13 mouse cellular contexts compared by ENCODE assay signal in genomic region chr17:73701016-73701415, GRCm38 (mm10). TPM values are rescaled to one million over a fixed set of nuclear protein-coding genes. Genes with fewer than 3 reads are reported as not detected.
DNase-seq lines count a peak whose midpoint lies in the region; ATAC-seq and TF ChIP-seq lines count a peak whose summit lies in the region.
"Had no signal": no experiment of that assay in that cellular context is flagged by ENCODE, and none has a peak within 500 bp of the region (broad histone marks: within the 10 kb centered on the region; RNA-seq: fewer than 3 reads in every experiment).

No protein-coding gene starts in this region.

- no peaks in the 10 kb centered on the region for H3K9me3 ChIP-seq in forebrain, embryonic 10.5 days
- H3K9me3 ChIP-seq in forebrain, embryonic 15.5 days = no peaks in the 10 kb centered on the region
- H3K9me3 ChIP-seq in midbrain, embryonic 10.5 days (replicated peaks) = no peaks in the 10 kb centered on the region
- H3K9me3 ChIP-seq in midbrain, postnatal 0 days (ENCODE audit: low read length) = no peaks in the 10 kb centered on the region

- H3K4me1 ChIP-seq in forebrain, embryonic 10.5 days = peaks cover 38% of the 10 kb centered on the region
- peaks cover 26% of the 10 kb centered on the region for H3K4me1 ChIP-seq in forebrain, embryonic 15.5 days
- peaks cover 8% of the 10 kb centered on the region for H3K4me1 ChIP-seq in midbrain, embryonic 10.5 days
- H3K4me1 ChIP-seq in midbrain, postnatal 0 days (ENCODE audit: insufficient read depth, low read length) = peaks cover 15% of the 10 kb centered on the region; the same call in 1 of the 2 replicates

- no peak overlapping the region for H3K4me3 ChIP-seq in forebrain, embryonic 10.5 days
- no peak overlapping the region for H3K4me3 ChIP-seq in forebrain, embryonic 15.5 days
- H3K4me3 ChIP-seq in midbrain, embryonic 10.5 days = no peak overlapping the region
- no peak overlapping the region for H3K4me3 ChIP-seq in midbrain, postnatal 0 days (ENCODE audit: low read depth, low read length)

- no peak for TF ChIP-seq CTCF in midbrain, postnatal 0 days (IDR thresholded peaks at IDR 0.05)

- H3K27me3 ChIP-seq in forebrain, embryonic 10.5 days (ENCODE audit: poor library complexity, severe bottlenecking) = peaks cover 13% of the 10 kb centered on the region; the same call in 1 of the 2 replicates
- no peaks in the 10 kb centered on the region for H3K27me3 ChIP-seq in forebrain, embryonic 15.5 days
- H3K27me3 ChIP-seq in midbrain, embryonic 10.5 days (ENCODE audit: low read depth, poor library complexity, severe bottlenecking) = no peaks in the 10 kb centered on the region
- H3K27me3 ChIP-seq in midbrain, postnatal 0 days (ENCODE audit: insufficient read depth, low read length) = no peaks in the 10 kb centered on the region

- WGBS in forebrain, embryonic 10.5 days = 36% methylated on average over 7 of the region's 7 CpGs
- 25% methylated on average over 7 of the region's 7 CpGs for WGBS in forebrain, embryonic 15.5 days
- WGBS in midbrain, embryonic 10.5 days = 42% methylated on average over 7 of the region's 7 CpGs
- 18% methylated on average over 7 of the region's 7 CpGs for WGBS in midbrain, postnatal 0 days

- no peak for DNase-seq in forebrain, embryonic 10.5 days (ENCODE audit: extremely low spot score, low spot score)
- DNase-seq in midbrain, embryonic 10.5 days (ENCODE audit: low spot score) = no peak
- no peak for DNase-seq in midbrain, postnatal 0 days (ENCODE audit: low spot score)
- DNase-seq in mesoderm, embryonic 11.5 days (ENCODE audit: low read depth, low spot score) = peak; percentile 19
- DNase-seq in layer of hippocampus, postnatal 10 days (ENCODE audit: low spot score in 2 of 2) = no peak
- DNase-seq in ovary, postnatal 36 days (ENCODE audit: low spot score) = no peak
- no peak for DNase-seq in spleen, adult 18-20 months
- DNase-seq: B cell, adult 2 months; lung, adult 18-20 months had no signal

- H3K36me3 ChIP-seq in forebrain, embryonic 10.5 days (replicated peaks) = no peaks in the 10 kb centered on the region
- H3K36me3 ChIP-seq in forebrain, embryonic 15.5 days = no peaks in the 10 kb centered on the region
- no peaks in the 10 kb centered on the region for H3K36me3 ChIP-seq in midbrain, embryonic 10.5 days
- H3K36me3 ChIP-seq in midbrain, postnatal 0 days (ENCODE audit: insufficient read depth, low read length) = no peaks in the 10 kb centered on the region

- H3K4me2 ChIP-seq in forebrain, embryonic 15.5 days (replicated peaks) = no peak overlapping the region
- H3K4me2 ChIP-seq in midbrain, postnatal 0 days (ENCODE audit: low read depth, low read length, poor library complexity, severe bottlenecking) = no peak overlapping the region
- H3K4me2 ChIP-seq: heart, embryonic 11.5 days had no signal

- ATAC-seq in forebrain, embryonic 15.5 days (replicated peaks) = no peak
- no peak for ATAC-seq in midbrain, postnatal 0 days (ENCODE audit: low FRiP score)

- no peak overlapping the region for H3K9ac ChIP-seq in forebrain, embryonic 15.5 days (replicated peaks)
- H3K9ac ChIP-seq in midbrain, postnatal 0 days (replicated peaks; ENCODE audit: low read length, poor library complexity, severe bottlenecking) = no peak overlapping the region

- H3K27ac ChIP-seq in forebrain, embryonic 10.5 days = 0 out of 2 replicates have a peak overlapping the region, but pooled peaks have one; percentile 44
- no peak overlapping the region for H3K27ac ChIP-seq in forebrain, embryonic 15.5 days (replicated peaks)
- peak overlapping the region; percentile 52 for H3K27ac ChIP-seq in midbrain, embryonic 10.5 days (replicated peaks)
- H3K27ac ChIP-seq in midbrain, postnatal 0 days (ENCODE audit: low read depth, low read length) = no peak overlapping the region

RNA-seq across cellular contexts. Expression of gene Galnt14, which starts 9.2 kb away (rescaled TPM):
- 2.5 and 2.6 TPM in 2 replicates for polyA plus RNA-seq in forebrain, embryonic 10.5 days (2016; fragmentation: Nextera tagmentation; extraction: Ambion mirVana)
- polyA plus RNA-seq in forebrain, embryonic 15.5 days (2015; fragmentation: Nextera tagmentation; extraction: Ambion mirVana) = 9.1 and 9.8 TPM in 2 replicates
- 1.8 and 3.8 TPM in 2 replicates for polyA plus RNA-seq in midbrain, embryonic 10.5 days (2016; fragmentation: Nextera tagmentation; extraction: Ambion mirVana)
- total RNA-seq in midbrain, postnatal 0 days (2014; rRNA removed) = 18.9 and 27.8 TPM in 2 replicates
- polyA plus RNA-seq in midbrain, postnatal 0 days (2015; fragmentation: Nextera tagmentation; extraction: Ambion mirVana) = 22.0 and 22.8 TPM in 2 replicates
- total RNA-seq in layer of hippocampus, postnatal 10 days (2021) = 10 to 100 TPM; 26.3 to 26.9 TPM
- total RNA-seq: gastrocnemius, adult 18-20 months; MEL had no signal

Comparison
In these comparisons a context has a peak if more than half of its experiments do, and no peak if none do; other contexts are left out.
1. H3K27ac ChIP-seq: peak in forebrain, embryonic 10.5 days (single experiment) and midbrain, embryonic 10.5 days (single experiment); none in forebrain, embryonic 15.5 days (single experiment) and midbrain, postnatal 0 days (single experiment).